Mouse (Mus musculus): ENCODE data around the gene Gja8.

GRCm38 (mm10) chr3:96963088-96964034 lies 37.5 kb upstream of the Gja8 start:
- TF ChIP-seq CTCF (IDR thresholded peaks at IDR 0.05; ENCODE audit: low read depth) (no peak), EP300 (IDR thresholded peaks at IDR 0.05; ENCODE audit: low read depth) (no peak)
